Comparison of ENCODE assay signal across 8 mouse cellular contexts in the genomic region with DNA sequence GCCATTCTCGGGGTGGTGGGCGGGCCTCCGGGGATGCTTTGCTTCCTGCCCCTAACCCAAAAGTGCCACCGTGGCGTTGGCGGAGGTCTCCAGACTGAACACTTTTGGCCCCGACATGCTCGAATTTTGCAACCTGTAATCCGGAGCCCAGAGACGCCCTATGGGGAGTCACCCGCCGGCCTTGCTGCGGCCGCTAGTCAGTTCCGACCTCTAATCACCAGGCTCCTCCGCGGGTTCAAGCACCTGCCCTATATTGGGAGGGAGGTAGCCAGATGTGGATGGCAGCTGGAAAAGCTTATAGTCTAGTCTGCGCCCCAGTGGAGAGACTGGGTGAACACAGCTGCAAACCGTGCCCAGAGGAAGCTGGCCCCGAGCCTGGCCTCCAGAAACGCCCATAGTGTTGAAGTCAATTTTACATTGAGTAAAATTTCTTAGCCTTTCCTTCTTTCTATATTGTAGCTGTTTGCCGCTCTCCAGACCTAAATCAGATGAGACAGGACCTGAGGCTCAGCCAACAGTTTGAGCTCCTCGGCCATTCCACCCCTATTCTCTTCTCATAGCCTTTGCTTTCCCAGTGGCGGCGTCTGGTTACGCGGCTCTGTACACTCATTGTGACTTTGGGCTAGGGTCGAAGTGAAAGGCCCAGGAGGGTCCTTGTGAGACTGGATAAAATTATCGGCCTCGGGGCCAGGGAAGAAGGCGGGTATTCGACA. TPM values are rescaled to one million over a fixed set of nuclear protein-coding genes. Genes with fewer than 3 reads are reported as not detected.
DNase-seq lines count a peak whose midpoint lies in the region; ATAC-seq and TF ChIP-seq lines count a peak whose summit lies in the region.

No protein-coding gene starts in this region.

- H3K27ac ChIP-seq in lung, embryonic 16.5 days (ENCODE audit: low read length) = peak overlapping the region; percentile 97
- H3K27ac ChIP-seq in brown adipose tissue, adult 24 weeks (replicated peaks; ENCODE audit: low read depth, low read length) = peak overlapping the region; percentile 32
- peak overlapping the region; percentile 94 for H3K27ac ChIP-seq in heart, embryonic 16.5 days (ENCODE audit: low read length)
- H3K27ac ChIP-seq in liver, embryonic 12.5 days = peak overlapping the region; percentile 92; the same call in 1 of the 2 replicates
- H3K27ac ChIP-seq in small intestine, adult 2 months (ENCODE audit: insufficient read depth, low read depth, low read length) = peak overlapping the region; percentile 36; the same call in 1 of the 2 replicates

- no peaks in the 10 kb centered on the region for H3K9me3 ChIP-seq in lung, embryonic 16.5 days (ENCODE audit: control insufficient read depth, low read length)
- no peaks in the 10 kb centered on the region for H3K9me3 ChIP-seq in heart, embryonic 16.5 days (replicated peaks; ENCODE audit: control insufficient read depth, low read length)
- H3K9me3 ChIP-seq in liver, embryonic 12.5 days (replicated peaks) = no peaks in the 10 kb centered on the region

- intact Hi-C loops in gastrocnemius, postnatal 14 days (cut with DNase I; ENCODE audit: low total_unique reads) = no loop called here

- peaks cover 47% of the 10 kb centered on the region for H3K4me1 ChIP-seq in lung, embryonic 16.5 days (replicated peaks; ENCODE audit: control insufficient read depth, insufficient read depth, low read length)
- H3K4me1 ChIP-seq in brown adipose tissue, adult 24 weeks (ENCODE audit: control insufficient read depth, insufficient read depth, insufficient read length, low read length) = peaks cover 2% of the 10 kb centered on the region; the same call in 1 of the 2 replicates
- peaks cover 32% of the 10 kb centered on the region for H3K4me1 ChIP-seq in heart, embryonic 16.5 days (ENCODE audit: control insufficient read depth, insufficient read depth, low read length)
- peaks cover 50% of the 10 kb centered on the region for H3K4me1 ChIP-seq in liver, embryonic 12.5 days
- H3K4me1 ChIP-seq in small intestine, adult 2 months (ENCODE audit: control insufficient read depth, insufficient read depth, insufficient read length, low read length) = peaks cover 10% of the 10 kb centered on the region

- 2% methylated on average over 32 of the region's 32 CpGs for WGBS in lung, embryonic 16.5 days
- 1% methylated on average over 32 of the region's 32 CpGs for WGBS in heart, embryonic 16.5 days
- 1% methylated on average over 32 of the region's 32 CpGs for WGBS in liver, embryonic 12.5 days (ENCODE audit: insufficient replicate concordance)
- WGBS in small intestine, adult 2 months = under 1% methylated on average over 32 of the region's 32 CpGs

- peak overlapping the region; percentile 88 for H3K4me2 ChIP-seq in lung, embryonic 16.5 days (ENCODE audit: low read depth, low read length)
- H3K4me2 ChIP-seq in heart, embryonic 16.5 days (ENCODE audit: low read depth, low read length) = peak overlapping the region; percentile 92
- H3K4me2 ChIP-seq in liver, embryonic 12.5 days = peak overlapping the region; percentile 95

- H3K36me3 ChIP-seq in lung, embryonic 16.5 days (ENCODE audit: control insufficient read depth, insufficient read depth, low read length) = no peaks in the 10 kb centered on the region
- H3K36me3 ChIP-seq in heart, embryonic 16.5 days (ENCODE audit: control insufficient read depth, insufficient read depth) = no peaks in the 10 kb centered on the region
- H3K36me3 ChIP-seq in liver, embryonic 12.5 days = no peaks in the 10 kb centered on the region
- H3K36me3 ChIP-seq in small intestine, adult 2 months (ENCODE audit: control insufficient read depth, insufficient read depth, low read length) = no peaks in the 10 kb centered on the region

- H3K4me3 ChIP-seq in lung, embryonic 16.5 days (ENCODE audit: low read length) = peak overlapping the region; percentile 76
- H3K4me3 ChIP-seq in brown adipose tissue, adult 24 weeks (ENCODE audit: insufficient read depth, low read depth, low read length) = peak overlapping the region; percentile 62
- peak overlapping the region; percentile 68 for H3K4me3 ChIP-seq in heart, embryonic 16.5 days (ENCODE audit: low read length)
- peak overlapping the region; percentile 71 for H3K4me3 ChIP-seq in liver, embryonic 12.5 days
- peak overlapping the region; percentile 71 for H3K4me3 ChIP-seq in small intestine, adult 2 months (ENCODE audit: low read depth, low read length)

- peak; percentile 32 for ATAC-seq in lung, embryonic 16.5 days (ENCODE audit: low read depth)
- ATAC-seq in heart, embryonic 16.5 days (replicated peaks; ENCODE audit: extremely low read depth, insufficient read depth, low FRiP score) = peak; percentile 30
- ATAC-seq in liver, embryonic 12.5 days = peak; percentile 58

- TF ChIP-seq POLR2A in small intestine, adult 2 months (IDR thresholded peaks at IDR 0.05; ENCODE audit: low read depth, low read length) = no peak

- DNase-seq in lung, postnatal 14 days = no peak
- no peak for DNase-seq in gastrocnemius, postnatal 14 days
- DNase-seq in spleen, adult 12 weeks (ENCODE audit: low spot score) = no peak

- H3K27me3 ChIP-seq in lung, embryonic 16.5 days (ENCODE audit: control insufficient read depth, insufficient read depth, low read depth, low read length) = peaks cover 39% of the 10 kb centered on the region
- H3K27me3 ChIP-seq in heart, embryonic 16.5 days (ENCODE audit: control insufficient read depth, insufficient read depth, low read length) = peaks cover 30% of the 10 kb centered on the region
- peaks cover 56% of the 10 kb centered on the region for H3K27me3 ChIP-seq in liver, embryonic 12.5 days (replicated peaks)
- peaks cover 27% of the 10 kb centered on the region for H3K27me3 ChIP-seq in small intestine, adult 2 months (ENCODE audit: control insufficient read depth, insufficient read depth, low read length)

- TF ChIP-seq CTCF in small intestine, adult 2 months (IDR thresholded peaks at IDR 0.05; ENCODE audit: extremely low read depth, insufficient read length, insufficient replicate concordance, low read depth, low read length) = peak; percentile 11; the same call in 1 of the 2 replicates

- peak overlapping the region; percentile 90 for H3K9ac ChIP-seq in lung, embryonic 16.5 days (ENCODE audit: low read length)
- peak overlapping the region; percentile 88 for H3K9ac ChIP-seq in heart, embryonic 16.5 days (ENCODE audit: low read length)
- H3K9ac ChIP-seq in liver, embryonic 12.5 days = peak overlapping the region; percentile 89

RNA-seq across cellular contexts. Expression of a gene that starts 0.4 kb away (rescaled TPM):
- polyA plus RNA-seq in lung, embryonic 16.5 days (2015; fragmentation: Nextera tagmentation; extraction: Ambion mirVana) = 6.8 and 9.8 TPM in 2 replicates
- 5.4 and 8.8 TPM in 2 replicates for polyA plus RNA-seq in brown adipose tissue, adult 24 weeks (2012; ENCODE audit: insufficient read depth, insufficient read length, missing spikeins)
- polyA plus RNA-seq in heart, embryonic 16.5 days (2015; fragmentation: Nextera tagmentation; extraction: Ambion mirVana) = 12.9 and 13.0 TPM in 2 replicates
- polyA plus RNA-seq in liver, embryonic 12.5 days (2016; fragmentation: Nextera tagmentation; extraction: Ambion mirVana) = 0.18 and 0.35 TPM in 2 replicates
- 2.2 and 2.4 TPM in 2 replicates for polyA plus RNA-seq in small intestine, adult 2 months (2012; rRNA removed)
- total RNA-seq in gastrocnemius, postnatal 14 days (2021) = 1 to 10 TPM; 7.3 to 9.5 TPM

RNA-seq across cellular contexts. Expression of a gene that starts 28.2 kb away (rescaled TPM):
- 26.0 and 26.1 TPM in 2 replicates for polyA plus RNA-seq in lung, embryonic 16.5 days (2015; fragmentation: Nextera tagmentation; extraction: Ambion mirVana)
- polyA plus RNA-seq in brown adipose tissue, adult 24 weeks (2012; ENCODE audit: insufficient read depth, insufficient read length, missing spikeins) = 2.0 and 5.0 TPM in 2 replicates
- 16.2 and 19.0 TPM in 2 replicates for polyA plus RNA-seq in heart, embryonic 16.5 days (2015; fragmentation: Nextera tagmentation; extraction: Ambion mirVana)
- 4.1 TPM in 2 replicates for polyA plus RNA-seq in liver, embryonic 12.5 days (2016; fragmentation: Nextera tagmentation; extraction: Ambion mirVana)
- polyA plus RNA-seq in small intestine, adult 2 months (2012; rRNA removed) = 8.8 and 9.5 TPM in 2 replicates
- total RNA-seq in gastrocnemius, postnatal 14 days (2021) = 10 to 100 TPM; 21.3 to 22.1 TPM

RNA-seq across cellular contexts. Expression of a gene that starts 30.0 kb away (rescaled TPM):
- polyA plus RNA-seq in lung, embryonic 16.5 days (2015; fragmentation: Nextera tagmentation; extraction: Ambion mirVana) = 0.21 and 0.33 TPM in 2 replicates
- not detected in 2 replicates for polyA plus RNA-seq in brown adipose tissue, adult 24 weeks (2012; ENCODE audit: insufficient read depth, insufficient read length, missing spikeins)
- polyA plus RNA-seq in heart, embryonic 16.5 days (2015; fragmentation: Nextera tagmentation; extraction: Ambion mirVana) = 0.14 and 0.25 TPM in 2 replicates
- not detected in 2 replicates for polyA plus RNA-seq in liver, embryonic 12.5 days (2016; fragmentation: Nextera tagmentation; extraction: Ambion mirVana)
- 0.29 and 1.2 TPM in 2 replicates for polyA plus RNA-seq in small intestine, adult 2 months (2012; rRNA removed)
- total RNA-seq in gastrocnemius, postnatal 14 days (2021) = 10 to 100 TPM in 1 of 2 experiments, 1 to 10 TPM in 1; 9.8 to 10.9 TPM

Comparison
In these comparisons a context has a peak if more than half of its experiments do, and no peak if none do; other contexts are left out.
1. H3K27ac ChIP-seq: peak in every context shown above with its lines; median percentile 97 in lung, embryonic 16.5 days; 94 in heart, embryonic 16.5 days; 92 in liver, embryonic 12.5 days; 36 in small intestine, adult 2 months; 32 in brown adipose tissue, adult 24 weeks.